Mouse (Mus musculus): ENCODE data around the gene Sptssb. TPM values are rescaled to one million over a fixed set of nuclear protein-coding genes. Genes with fewer than 3 reads are reported as not detected.

Gene Sptssb
- polyA plus RNA-seq, 1 experiment: 8.1 TPM

GRCm38 (mm10) chr3:69860589-69861521, 1.1 kb upstream of the Sptssb start:
- H3K4me3 ChIP-seq (ENCODE audit: insufficient read depth, low read length): peak overlapping the region; percentile 42
- H3K4me1 ChIP-seq (ENCODE audit: control insufficient read depth, insufficient read depth, low read length): no peaks in the 10 kb centered on the region
- H3K27ac ChIP-seq (ENCODE audit: insufficient read depth, low read length): no peak overlapping the region
- TF ChIP-seq POLR2A (IDR thresholded peaks at IDR 0.05; ENCODE audit: extremely low read depth, insufficient read depth, low read length): peak; percentile 78
- 0 out of 2 replicates have a peak, but pooled peaks have one; percentile 15 for TF ChIP-seq CTCF (IDR thresholded peaks at IDR 0.05; ENCODE audit: extremely low read depth, insufficient read depth, low read length)

DNA sequence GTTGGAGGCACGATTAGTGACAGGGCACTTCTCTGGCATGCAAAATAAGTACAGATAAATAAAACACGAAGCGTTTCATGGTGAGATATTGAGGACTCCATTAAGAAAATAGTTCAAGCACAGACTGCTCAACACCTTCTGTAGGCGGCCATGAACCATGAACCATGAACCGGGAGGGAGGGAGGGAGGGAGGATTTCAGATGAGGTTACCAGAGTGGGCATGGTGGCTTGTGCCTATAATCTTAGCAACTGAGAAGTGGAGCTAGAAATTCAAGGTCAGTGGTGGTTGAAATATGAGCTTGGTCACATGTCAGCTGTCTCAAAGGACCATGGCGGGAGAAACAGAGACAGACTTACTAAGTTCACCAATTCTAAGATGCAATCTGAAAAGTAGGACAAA, 20.3 kb downstream of the Sptssb start:
- H3K4me3 ChIP-seq (ENCODE audit: insufficient read depth, low read length): no peak overlapping the region
- TF ChIP-seq CTCF (IDR thresholded peaks at IDR 0.05; ENCODE audit: extremely low read depth, insufficient read depth, low read length): no peak
- H3K4me1 ChIP-seq (ENCODE audit: control insufficient read depth, insufficient read depth, low read length): no peaks in the 10 kb centered on the region
- H3K27ac ChIP-seq (ENCODE audit: insufficient read depth, low read length): no peak overlapping the region

DNA sequence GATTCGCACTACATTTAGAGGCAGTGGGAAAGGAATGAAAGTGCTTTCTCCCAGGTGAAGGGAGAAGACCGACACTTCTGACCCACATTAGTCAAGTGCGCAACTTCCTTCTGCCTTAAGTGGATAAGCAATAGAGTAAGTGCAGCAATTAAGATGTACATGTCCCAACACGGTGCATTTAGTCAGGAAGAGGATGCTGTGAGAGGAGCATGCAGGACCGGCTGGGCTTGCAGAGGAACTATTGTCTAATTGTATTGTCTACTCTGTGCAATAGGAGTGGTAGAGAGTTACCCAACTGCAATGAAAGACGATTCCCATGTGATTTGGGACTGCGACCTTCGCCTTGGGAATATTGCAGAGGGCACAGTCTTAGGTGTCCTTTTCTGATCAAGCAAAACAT, 30.2 kb downstream of the Sptssb start:
- no peaks in the 10 kb centered on the region for H3K4me1 ChIP-seq (ENCODE audit: control insufficient read depth, insufficient read depth, low read length)
- no peak for TF ChIP-seq CTCF (IDR thresholded peaks at IDR 0.05; ENCODE audit: extremely low read depth, insufficient read depth, low read length)
- no peak for TF ChIP-seq POLR2A (IDR thresholded peaks at IDR 0.05; ENCODE audit: extremely low read depth, insufficient read depth, low read length)

DNA sequence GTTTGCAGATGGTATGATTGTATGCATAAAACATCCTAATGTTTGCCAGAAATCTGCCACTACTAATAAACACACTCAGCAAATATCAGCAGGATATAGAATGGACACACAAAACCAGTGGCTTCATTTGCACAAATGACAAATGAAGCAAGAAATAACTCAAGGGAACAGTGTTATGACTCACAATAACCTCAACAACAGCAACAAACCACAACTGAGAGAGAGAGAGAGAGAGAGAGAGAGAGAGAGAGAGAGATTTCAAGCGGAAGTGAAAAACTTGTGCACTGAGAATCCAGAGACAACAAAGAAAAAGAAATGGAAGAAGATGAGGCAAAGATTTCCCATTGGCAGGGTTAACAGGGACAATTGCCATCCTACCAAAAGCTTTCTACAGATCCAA, 35.2 kb downstream of the Sptssb start:
- no peak for TF ChIP-seq POLR2A (IDR thresholded peaks at IDR 0.05; ENCODE audit: extremely low read depth, insufficient read depth, low read length)
- TF ChIP-seq CTCF (IDR thresholded peaks at IDR 0.05; ENCODE audit: extremely low read depth, insufficient read depth, low read length): no peak
- Histone ChIP-seq H3K4me1 (ENCODE audit: control insufficient read depth, insufficient read depth, low read length) (no peaks in the 10 kb centered on the region), H3K27ac (ENCODE audit: insufficient read depth, low read length) (no peak overlapping the region), H3K4me3 (ENCODE audit: insufficient read depth, low read length) (no peak overlapping the region)

More for the DNA sequence above, 30.2 kb downstream of the Sptssb start:
- Histone ChIP-seq H3K4me3 (ENCODE audit: insufficient read depth, low read length) (no peak overlapping the region), H3K27ac (ENCODE audit: insufficient read depth, low read length) (no peak overlapping the region)

- H3K4me3 ChIP-seq (ENCODE audit: insufficient read depth, low read length): no peak overlapping the region
- H3K27ac ChIP-seq (ENCODE audit: insufficient read depth, low read length): no peak overlapping the region
- no peak for TF ChIP-seq CTCF (IDR thresholded peaks at IDR 0.05; ENCODE audit: extremely low read depth, insufficient read depth, low read length)
- no peak for TF ChIP-seq POLR2A (IDR thresholded peaks at IDR 0.05; ENCODE audit: extremely low read depth, insufficient read depth, low read length)
- H3K4me1 ChIP-seq (ENCODE audit: control insufficient read depth, insufficient read depth, low read length): no peaks in the 10 kb centered on the region
These were observed 39.1 kb downstream of the Sptssb start for GRCm38 (mm10) chr3:69820614-69821013.

DNA sequence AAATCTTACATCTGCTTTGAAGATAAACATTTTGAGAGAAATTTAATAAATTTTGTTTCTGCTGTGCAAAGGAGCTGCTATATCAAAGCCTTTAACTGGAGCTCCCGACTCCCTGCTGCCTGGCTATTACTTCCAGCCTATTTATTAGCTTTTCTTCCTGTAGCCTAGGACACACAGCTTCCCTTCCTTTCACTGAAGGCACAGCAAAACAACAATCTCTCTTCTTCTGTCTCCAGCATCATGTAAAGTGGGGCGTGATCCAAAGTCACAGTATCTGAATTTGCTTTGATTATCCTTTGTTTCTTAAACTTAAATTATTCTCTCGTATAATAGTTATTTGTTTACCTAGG, 39.9 kb downstream of the Sptssb start:
- no peak overlapping the region for H3K4me3 ChIP-seq (ENCODE audit: insufficient read depth, low read length)
- H3K4me1 ChIP-seq (ENCODE audit: control insufficient read depth, insufficient read depth, low read length): no peaks in the 10 kb centered on the region
- TF ChIP-seq CTCF (IDR thresholded peaks at IDR 0.05; ENCODE audit: extremely low read depth, insufficient read depth, low read length) (no peak), POLR2A (IDR thresholded peaks at IDR 0.05; ENCODE audit: extremely low read depth, insufficient read depth, low read length) (no peak)
- H3K27ac ChIP-seq (ENCODE audit: insufficient read depth, low read length): no peak overlapping the region

DNA sequence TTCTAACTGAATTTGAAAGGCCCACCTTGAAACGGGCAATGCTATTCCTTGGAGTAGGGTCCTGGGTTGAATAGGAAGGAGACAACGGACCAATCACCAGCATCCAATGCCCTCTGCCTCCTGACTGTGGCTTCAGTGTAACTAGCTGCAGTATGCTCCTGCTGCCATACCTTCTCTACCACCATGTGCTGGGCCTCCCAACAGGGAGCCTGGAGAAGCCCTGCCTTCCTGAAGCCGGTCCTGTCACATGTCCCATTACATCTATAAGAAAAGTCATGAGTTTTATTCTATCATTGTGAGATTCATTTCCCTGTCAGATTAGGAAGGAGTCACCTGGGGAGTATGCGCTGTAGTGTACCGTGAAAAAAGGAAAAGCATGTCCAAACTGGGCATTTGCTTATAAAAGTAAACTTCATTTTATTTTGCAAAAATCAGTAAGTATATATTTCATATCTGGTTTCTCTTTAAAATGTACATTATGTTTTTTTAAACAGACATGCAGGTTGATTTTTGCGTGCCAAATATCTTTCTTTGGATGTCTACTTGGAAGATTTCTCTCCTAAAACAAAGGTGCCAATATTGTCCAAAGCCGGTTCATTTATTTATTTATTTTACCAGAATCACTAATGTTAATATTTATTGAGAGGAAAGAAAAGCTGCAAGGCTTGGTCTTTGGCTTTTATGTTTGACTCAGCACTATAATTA, 40.4 kb downstream of the Sptssb start:
- TF ChIP-seq POLR2A (IDR thresholded peaks at IDR 0.05; ENCODE audit: extremely low read depth, insufficient read depth, low read length) (no peak), CTCF (IDR thresholded peaks at IDR 0.05; ENCODE audit: extremely low read depth, insufficient read depth, low read length) (no peak)
- no peak overlapping the region for H3K27ac ChIP-seq (ENCODE audit: insufficient read depth, low read length)
- no peaks in the 10 kb centered on the region for H3K4me1 ChIP-seq (ENCODE audit: control insufficient read depth, insufficient read depth, low read length)

DNA sequence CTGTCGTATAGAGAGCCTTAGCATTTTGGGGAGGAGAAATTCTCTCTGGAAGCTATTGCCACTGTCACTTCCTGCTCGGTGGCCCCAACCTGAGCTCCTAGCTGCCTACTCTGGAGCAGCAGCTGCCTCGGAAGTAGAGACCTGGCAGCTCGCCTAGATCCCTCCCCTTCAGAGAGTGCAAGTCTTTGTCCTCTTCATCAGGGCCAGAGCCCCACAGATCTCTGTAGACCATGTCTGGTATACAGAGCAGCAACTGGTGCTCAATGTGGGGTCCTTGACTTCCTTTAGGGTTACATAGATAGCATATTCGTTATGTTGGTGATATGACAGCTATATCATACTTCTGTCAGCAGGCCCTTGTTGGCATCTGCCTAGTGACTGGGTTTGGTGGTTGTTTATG, 41.3 kb downstream of the Sptssb start:
- no peak overlapping the region for H3K4me3 ChIP-seq (ENCODE audit: insufficient read depth, low read length)
- no peak for TF ChIP-seq POLR2A (IDR thresholded peaks at IDR 0.05; ENCODE audit: extremely low read depth, insufficient read depth, low read length)
- H3K27ac ChIP-seq (ENCODE audit: insufficient read depth, low read length): no peak overlapping the region
- H3K4me1 ChIP-seq (ENCODE audit: control insufficient read depth, insufficient read depth, low read length): no peaks in the 10 kb centered on the region

More for the DNA sequence above, 40.4 kb downstream of the Sptssb start:
- no peak overlapping the region for H3K4me3 ChIP-seq (ENCODE audit: insufficient read depth, low read length)

- TF ChIP-seq CTCF (IDR thresholded peaks at IDR 0.05; ENCODE audit: extremely low read depth, insufficient read depth, low read length) (no peak), POLR2A (IDR thresholded peaks at IDR 0.05; ENCODE audit: extremely low read depth, insufficient read depth, low read length) (no peak)
- no peak overlapping the region for H3K27ac ChIP-seq (ENCODE audit: insufficient read depth, low read length)
These were observed 43.2 kb downstream of the Sptssb start for GRCm38 (mm10) chr3:69816547-69816946.

More at GRCm38 (mm10) chr3:69816547-69816946, 43.2 kb downstream of the Sptssb start:
- Histone ChIP-seq H3K4me1 (ENCODE audit: control insufficient read depth, insufficient read depth, low read length) (no peaks in the 10 kb centered on the region), H3K4me3 (ENCODE audit: insufficient read depth, low read length) (no peak overlapping the region)
